Mouse (Mus musculus) neural tube, embryonic 15.5 days (tissue): ENCODE results near the gene Pacs2. TPM values are rescaled to one million over a fixed set of nuclear protein-coding genes. Genes with fewer than 3 reads are reported as not detected.

ENCODE experiments used
- ATAC-seq: fragments of 200-750 bp; cut with Nextera tagmentation; 2 replicates; pipeline ENCODE4 v1.8.0; 2017; ENCODE audit warnings: mild to moderate bottlenecking, moderate TSS enrichment, moderate library complexity; ENCODE audit not compliant: low FRiP score
- H3K27ac ChIP-seq: fragments of 300-500 bp; sonication (generic); replicated peaks from 2 replicates; pipeline ENCODE4 v1.5.1; 2015; ENCODE audit warnings: mild to moderate bottlenecking, inconsistent platforms
- H3K27me3 ChIP-seq: fragments of 300-500 bp; sonication (generic); replicated peaks from 2 replicates; pipeline ENCODE4 v1.6.1; 2015; ENCODE audit warnings: inconsistent platforms
- H3K36me3 ChIP-seq: fragments of 300-500 bp; sonication (generic); 2 replicates; pipeline ENCODE4 v1.6.1; 2015; ENCODE audit warnings: inconsistent platforms
- H3K4me1 ChIP-seq: fragments of 300-500 bp; sonication (generic); 2 replicates; pipeline ENCODE4 v1.6.1; 2015; ENCODE audit warnings: inconsistent platforms
- H3K4me2 ChIP-seq: fragments of 300-500 bp; sonication (generic); 2 replicates; pipeline ENCODE4 v1.6.1; 2015; ENCODE audit warnings: inconsistent platforms, mild to moderate bottlenecking, moderate library complexity
- H3K4me3 ChIP-seq: fragments of 300-500 bp; sonication (generic); replicated peaks from 2 replicates; pipeline ENCODE4 v1.5.1; 2015; ENCODE audit warnings: mild to moderate bottlenecking, inconsistent platforms
- H3K9ac ChIP-seq: fragments of 300-500 bp; sonication (generic); replicated peaks from 2 replicates; pipeline ENCODE4 v1.6.1; 2015; ENCODE audit warnings: mild to moderate bottlenecking, inconsistent platforms
- H3K9me3 ChIP-seq: fragments of 300-500 bp; sonication (generic); replicated peaks from 2 replicates; pipeline ENCODE4 v1.6.1; 2016; ENCODE audit warnings: inconsistent platforms
- WGBS: fragments of 180-500 bp; shearing (Covaris S2); methylation state at CpG from one replicate; pipeline ENCODE4 v1.1.7; 2015; ENCODE audit warnings: mixed read lengths; 5-methylcytosine and 5-hydroxymethylcytosine counted together
- polyA plus RNA-seq: library from polyadenylated mRNA; unstranded; fragments of >200 nt; fragmentation: Nextera tagmentation; extraction: Ambion mirVana; gene quantifications from 2 replicates; pipeline ENCODE4 v1.2.1, GENCODE M21; 2015

Pacs2 gene
- polyA plus RNA-seq, 1 experiment from 2014 or later, result 27.6 TPM

GRCm38 (mm10) chr12:113014561-113015556 is 551 bp downstream of the Pacs2 start:
- peak; percentile 34; the same call in 1 of the 2 replicates for ATAC-seq
- no peaks in the 10 kb centered on the region for H3K9me3 ChIP-seq
- under 1% methylated on average over 45 of the region's 64 CpGs for WGBS
- H3K9ac ChIP-seq, result peak overlapping the region; percentile 96
- peak overlapping the region; percentile 98 for H3K4me3 ChIP-seq
- H3K4me1 ChIP-seq, result peaks cover 59% of the 10 kb centered on the region
- peak overlapping the region; percentile 86 for H3K27ac ChIP-seq
- H3K36me3 ChIP-seq, result no peaks in the 10 kb centered on the region
- peak overlapping the region; percentile 82 for H3K4me2 ChIP-seq
- H3K27me3 ChIP-seq, result no peaks in the 10 kb centered on the region

GRCm38 (mm10) chr12:113015956-113016355 is 1.6 kb downstream of the Pacs2 start:
- Histone ChIP-seq H3K4me2 (peak overlapping the region; percentile 82), H3K4me1 (peaks cover 59% of the 10 kb centered on the region), H3K27me3 (no peaks in the 10 kb centered on the region), H3K9me3 (no peaks in the 10 kb centered on the region), H3K9ac (peak overlapping the region; percentile 96), H3K36me3 (peaks cover 3% of the 10 kb centered on the region; the same call in 1 of the 2 replicates), H3K27ac (no peak overlapping the region), H3K4me3 (0 out of 2 replicates have a peak overlapping the region, but pooled peaks have one; percentile 98)
- no peak for ATAC-seq
- WGBS, result 72% methylated on average over 4 of the region's 4 CpGs

- peaks cover 56% of the 10 kb centered on the region for H3K4me1 ChIP-seq
- H3K4me3 ChIP-seq, result no peak overlapping the region
- ATAC-seq, result no peak
- H3K36me3 ChIP-seq, result peaks cover 5% of the 10 kb centered on the region; the same call in 1 of the 2 replicates
- no peaks in the 10 kb centered on the region for H3K9me3 ChIP-seq
- no peak overlapping the region for H3K27ac ChIP-seq
- peak overlapping the region; percentile 19 for H3K4me2 ChIP-seq
- 0 out of 2 replicates have a peak overlapping the region, but pooled peaks have one; percentile 11 for H3K9ac ChIP-seq
- no peaks in the 10 kb centered on the region for H3K27me3 ChIP-seq
- WGBS, result 79% methylated on average over 8 of the region's 8 CpGs
These were observed 2.7 kb downstream of the Pacs2 start for GRCm38 (mm10) chr12:113016976-113017375.

GRCm38 (mm10) chr12:113017429-113017984 is 3.2 kb downstream of the Pacs2 start:
- 0 out of 2 replicates have a peak overlapping the region, but pooled peaks have one; percentile 11 for H3K4me2 ChIP-seq
- H3K36me3 ChIP-seq, result peaks cover 5% of the 10 kb centered on the region; the same call in 1 of the 2 replicates
- H3K27me3 ChIP-seq, result no peaks in the 10 kb centered on the region
- no peak overlapping the region for H3K9ac ChIP-seq
- 86% methylated on average over 9 of the region's 9 CpGs for WGBS
- ATAC-seq, result no peak
- H3K27ac ChIP-seq, result no peak overlapping the region
- H3K9me3 ChIP-seq, result no peaks in the 10 kb centered on the region
- H3K4me3 ChIP-seq, result no peak overlapping the region
- peaks cover 51% of the 10 kb centered on the region for H3K4me1 ChIP-seq

- no peaks in the 10 kb centered on the region for H3K27me3 ChIP-seq
- 91% methylated on average over 4 of the region's 4 CpGs for WGBS
- ATAC-seq, result no peak
- H3K36me3 ChIP-seq, result peaks cover 5% of the 10 kb centered on the region; the same call in 1 of the 2 replicates
- H3K9ac ChIP-seq, result no peak overlapping the region
- H3K4me2 ChIP-seq, result no peak overlapping the region
- H3K4me1 ChIP-seq, result peaks cover 38% of the 10 kb centered on the region
- no peak overlapping the region for H3K4me3 ChIP-seq
- H3K27ac ChIP-seq, result no peak overlapping the region
- no peaks in the 10 kb centered on the region for H3K9me3 ChIP-seq
These were observed 4.5 kb downstream of the Pacs2 start for GRCm38 (mm10) chr12:113018763-113019162.

- Histone ChIP-seq H3K4me2 (no peak overlapping the region), H3K27ac (no peak overlapping the region)
- ATAC-seq, result no peak
These were observed 7.2 kb downstream of the Pacs2 start for GRCm38 (mm10) chr12:113021488-113021887.

GRCm38 (mm10) chr12:113023082-113023481 is 8.8 kb downstream of the Pacs2 start:
- Histone ChIP-seq H3K27me3 (no peaks in the 10 kb centered on the region), H3K27ac (no peak overlapping the region), H3K4me2 (no peak overlapping the region), H3K36me3 (peaks cover 10% of the 10 kb centered on the region; the same call in 1 of the 2 replicates), H3K4me3 (no peak overlapping the region), H3K9ac (no peak overlapping the region), H3K9me3 (no peaks in the 10 kb centered on the region), H3K4me1 (peaks cover 15% of the 10 kb centered on the region)
- ATAC-seq, result no peak
- 88% methylated on average over 4 of the region's 4 CpGs for WGBS

More at GRCm38 (mm10) chr12:113021488-113021887, 7.2 kb downstream of the Pacs2 start:
- no peaks in the 10 kb centered on the region for H3K9me3 ChIP-seq
- peaks cover 10% of the 10 kb centered on the region; the same call in 1 of the 2 replicates for H3K36me3 ChIP-seq
- H3K4me1 ChIP-seq, result peaks cover 21% of the 10 kb centered on the region
- no peak overlapping the region for H3K9ac ChIP-seq
- H3K4me3 ChIP-seq, result no peak overlapping the region
- H3K27me3 ChIP-seq, result no peaks in the 10 kb centered on the region

- ATAC-seq, result no peak
- Histone ChIP-seq H3K9me3 (no peaks in the 10 kb centered on the region), H3K27me3 (no peaks in the 10 kb centered on the region), H3K4me2 (no peak overlapping the region), H3K27ac (no peak overlapping the region), H3K4me1 (peaks cover 20% of the 10 kb centered on the region), H3K4me3 (no peak overlapping the region), H3K9ac (no peak overlapping the region), H3K36me3 (peaks cover 5% of the 10 kb centered on the region; the same call in 1 of the 2 replicates)
- WGBS, result 95% methylated on average over 1 of the region's 1 CpGs
These were observed 12.2 kb downstream of the Pacs2 start for GRCm38 (mm10) chr12:113026557-113026956.

- Histone ChIP-seq H3K4me1 (peaks cover 30% of the 10 kb centered on the region), H3K4me2 (no peak overlapping the region), H3K27ac (peak overlapping the region; percentile 48; the same call in 1 of the 2 replicates), H3K4me3 (no peak overlapping the region), H3K9me3 (no peaks in the 10 kb centered on the region), H3K36me3 (peaks cover 5% of the 10 kb centered on the region; the same call in 1 of the 2 replicates), H3K9ac (no peak overlapping the region), H3K27me3 (no peaks in the 10 kb centered on the region)
- no peak for ATAC-seq
- 93% methylated on average over 2 of the region's 2 CpGs for WGBS
These were observed 13.2 kb downstream of the Pacs2 start for GRCm38 (mm10) chr12:113027495-113027894.

GRCm38 (mm10) chr12:113028067-113028466 is 13.8 kb downstream of the Pacs2 start:
- no peak overlapping the region for H3K4me2 ChIP-seq
- H3K9me3 ChIP-seq, result no peaks in the 10 kb centered on the region
- H3K9ac ChIP-seq, result no peak overlapping the region
- ATAC-seq, result no peak
- H3K27ac ChIP-seq, result peak overlapping the region; percentile 48
- peaks cover 36% of the 10 kb centered on the region for H3K4me1 ChIP-seq
- H3K4me3 ChIP-seq, result no peak overlapping the region
- WGBS, result 27% methylated on average over 5 of the region's 5 CpGs
- H3K36me3 ChIP-seq, result peaks cover 5% of the 10 kb centered on the region; the same call in 1 of the 2 replicates
- no peaks in the 10 kb centered on the region for H3K27me3 ChIP-seq

- no peak for ATAC-seq
- Histone ChIP-seq H3K4me1 (peaks cover 44% of the 10 kb centered on the region), H3K27ac (no peak overlapping the region; the same call in 1 of the 2 replicates), H3K27me3 (no peaks in the 10 kb centered on the region), H3K9ac (no peak overlapping the region), H3K4me2 (no peak overlapping the region), H3K4me3 (no peak overlapping the region), H3K36me3 (peaks cover 5% of the 10 kb centered on the region; the same call in 1 of the 2 replicates), H3K9me3 (no peaks in the 10 kb centered on the region)
- WGBS, result 49% methylated on average over 9 of the region's 9 CpGs
These were observed 14.6 kb downstream of the Pacs2 start for GRCm38 (mm10) chr12:113028898-113029297.
